Mouse (Mus musculus) neural tube, embryonic 11.5 days (tissue): ENCODE results near the gene Eif1ax. TPM values are rescaled to one million over a fixed set of nuclear protein-coding genes. Genes with fewer than 3 reads are reported as not detected.

ENCODE experiments used
- ATAC-seq: fragments of 200-750 bp; cut with Nextera tagmentation; 2 replicates; pipeline ENCODE4 v1.8.0; 2017; ENCODE audit warnings: moderate number of reproducible peaks, mild to moderate bottlenecking, moderate TSS enrichment, moderate library complexity; ENCODE audit not compliant: insufficient read depth, low FRiP score, low TSS enrichment
- DNase-seq: peaks from one replicate; pipeline ENCODE4 v3.0.0-alpha.2; 2015; ENCODE audit warnings: low spot score
- H3K27ac ChIP-seq: fragments of 300-500 bp; sonication (generic); 2 replicates; pipeline ENCODE4 v1.5.1; 2014; ENCODE audit warnings: low read depth, mild to moderate bottlenecking, low read length
- H3K27me3 ChIP-seq: fragments of 300-500 bp; sonication (generic); 2 replicates; pipeline ENCODE4 v1.6.1; 2014; ENCODE audit warnings: mild to moderate bottlenecking, low read length, mixed read lengths; ENCODE audit not compliant: control insufficient read depth, insufficient read depth
- H3K36me3 ChIP-seq: fragments of 300-500 bp; sonication (generic); 2 replicates; pipeline ENCODE4 v1.6.1; 2014; ENCODE audit warnings: mild to moderate bottlenecking, low read length, moderate library complexity, mixed read lengths; ENCODE audit not compliant: control insufficient read depth, insufficient read depth
- H3K4me1 ChIP-seq: fragments of 300-500 bp; sonication (generic); 2 replicates; pipeline ENCODE4 v1.6.1; 2014; ENCODE audit warnings: low read length, mixed read lengths; ENCODE audit not compliant: control insufficient read depth, insufficient read depth
- H3K4me2 ChIP-seq: fragments of 300-500 bp; sonication (generic); 2 replicates; pipeline ENCODE4 v1.6.1; 2014; ENCODE audit warnings: low read depth, mild to moderate bottlenecking, moderate library complexity
- H3K4me3 ChIP-seq: fragments of 300-500 bp; sonication (generic); 2 replicates; pipeline ENCODE4 v1.5.1; 2014; ENCODE audit warnings: low read depth, low read length
- H3K9ac ChIP-seq: fragments of 300-500 bp; sonication (generic); 2 replicates; pipeline ENCODE4 v1.6.1; 2014; ENCODE audit warnings: mild to moderate bottlenecking, low read length
- H3K9me3 ChIP-seq: fragments of 300-500 bp; sonication (generic); 2 replicates; pipeline ENCODE4 v1.6.1; 2016; ENCODE audit warnings: low read length; ENCODE audit not compliant: control insufficient read depth
- WGBS: fragments of 180-500 bp; shearing (Covaris S2); extraction: QIAGEN DNeasy Blood & Tissue Kit; methylation state at CpG from one replicate; pipeline ENCODE4 v1.1.7; 2014; 5-methylcytosine and 5-hydroxymethylcytosine counted together
- polyA plus RNA-seq: library from polyadenylated mRNA; unstranded; fragments of >200 nt; fragmentation: Nextera tagmentation; extraction: Ambion mirVana; gene quantifications from 2 replicates; pipeline ENCODE4 v1.2.1, GENCODE M21; 2014

Gene Eif1ax
- polyA plus RNA-seq = 138 and 144 TPM in 2 replicates

DNA sequence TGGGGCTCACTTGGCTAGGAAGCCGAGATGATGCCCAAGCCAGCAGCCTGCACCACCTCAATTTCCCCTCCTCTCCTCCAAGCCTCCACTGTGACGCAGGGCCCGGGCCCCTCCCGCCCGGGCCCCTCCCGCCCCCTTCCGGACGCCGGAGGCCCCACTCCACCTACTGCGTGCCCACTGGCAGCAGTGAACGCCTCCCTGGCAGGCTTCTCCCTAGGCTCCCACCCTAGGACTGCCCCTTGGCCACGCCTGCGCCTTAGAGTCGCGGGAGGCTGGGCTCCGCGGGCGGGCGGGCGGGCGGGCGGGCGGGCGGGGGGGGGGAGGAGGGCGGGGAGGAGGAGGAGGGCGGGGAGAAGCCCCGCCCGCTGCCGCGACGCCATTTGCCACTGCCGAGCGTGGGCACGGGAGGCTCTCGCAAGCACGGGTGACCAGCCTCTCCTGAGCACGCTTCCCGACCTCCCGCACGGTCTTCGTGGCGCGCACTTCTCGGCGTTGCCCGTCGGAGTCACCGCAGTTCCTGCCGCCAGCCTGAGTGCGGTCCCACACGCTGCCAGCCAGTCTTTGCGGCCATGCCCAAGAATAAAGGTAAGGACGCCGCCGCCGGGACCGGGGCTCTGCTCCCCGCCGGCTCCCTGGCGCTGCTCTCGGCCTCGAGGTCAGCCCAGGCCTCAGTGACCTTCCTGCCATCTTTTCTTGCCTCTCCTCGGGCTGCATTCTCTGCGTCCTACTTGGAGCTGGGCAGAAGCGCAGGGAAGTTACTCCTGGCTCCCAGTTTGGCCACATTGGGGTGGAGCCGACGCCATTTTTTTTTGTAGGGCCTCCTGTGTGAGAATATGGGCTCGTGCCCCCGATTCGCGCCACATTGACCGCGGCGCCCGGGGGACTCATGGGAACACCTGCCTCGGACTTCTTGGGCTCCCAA is at the start of gene Eif1ax:
TSS of gene Eif1ax (plus strand) at position 348 of the 922 bp plus-strand sequence.
- 16% methylated on average over 47 of the region's 76 CpGs for WGBS
- 0 out of 2 replicates have a peak within 1 kb of the TSS, but pooled peaks have one; percentile 44 for H3K27ac ChIP-seq
- ATAC-seq = peak; percentile 97

DNA sequence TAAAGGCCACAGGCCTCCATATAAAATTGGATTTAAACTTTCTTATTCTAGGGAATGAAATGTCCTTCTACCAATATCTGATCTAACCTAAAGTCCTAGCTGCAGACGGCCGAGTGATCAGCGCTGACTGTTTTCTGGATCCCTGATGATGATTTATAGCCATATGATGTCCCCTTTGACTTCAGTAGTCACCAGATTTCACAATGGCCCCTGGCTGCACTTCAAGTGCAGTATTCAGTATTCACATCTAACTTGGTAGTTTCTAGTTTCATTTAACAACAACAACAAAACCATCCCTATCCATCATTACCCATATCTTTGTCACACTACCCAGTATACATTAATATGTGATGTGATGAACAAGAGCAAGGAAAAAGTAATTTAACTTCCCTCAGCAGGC is 7.5 kb upstream of the Eif1ax start:
- WGBS = 79% methylated on average over 3 of the region's 3 CpGs
- H3K36me3 ChIP-seq = no peaks in the 10 kb centered on the region

More for the DNA sequence above, at the start of gene Eif1ax:
- H3K9me3 ChIP-seq = no peaks in the 10 kb centered on the region
- no peaks in the 10 kb centered on the region for H3K27me3 ChIP-seq
- peak within 1 kb of the TSS; percentile 41 for H3K4me2 ChIP-seq
- H3K9ac ChIP-seq = peak within 1 kb of the TSS; percentile 73
- peak; percentile 75 for DNase-seq
- H3K4me1 ChIP-seq = no peaks in the 10 kb centered on the region
- H3K36me3 ChIP-seq = no peaks in the 10 kb centered on the region
- peak within 1 kb of the TSS; percentile 64 for H3K4me3 ChIP-seq

DNA sequence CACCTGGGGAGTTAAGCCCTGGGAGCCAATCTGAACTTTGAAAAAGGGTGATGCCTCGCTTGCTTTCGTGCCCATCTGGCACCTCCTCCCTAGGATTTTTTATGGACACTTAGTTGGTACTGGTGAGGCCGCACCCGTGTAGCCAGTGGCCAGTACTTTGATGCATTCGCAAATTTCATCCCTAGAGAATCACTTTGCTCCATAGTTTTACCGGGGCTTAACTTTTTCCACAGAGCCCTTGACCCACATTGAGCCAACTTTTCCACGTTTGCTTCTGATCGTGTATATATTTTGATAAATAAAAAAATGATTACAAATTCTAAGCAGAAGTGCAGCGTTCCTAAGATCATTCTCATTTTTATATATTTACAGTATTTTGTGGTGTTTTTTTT is 771 bp downstream of the Eif1ax start:
- DNase-seq (no peak), ATAC-seq (no peak)
- Histone ChIP-seq H3K4me2 (peak overlapping the region; percentile 41), H3K4me3 (peak overlapping the region; percentile 64), H3K27me3 (no peaks in the 10 kb centered on the region), H3K9me3 (no peaks in the 10 kb centered on the region), H3K9ac (peak overlapping the region; percentile 73), H3K4me1 (no peaks in the 10 kb centered on the region), H3K27ac (0 out of 2 replicates have a peak overlapping the region, but pooled peaks have one; percentile 44), H3K36me3 (no peaks in the 10 kb centered on the region)
- 15% methylated on average over 9 of the region's 9 CpGs for WGBS

More for the DNA sequence above, 7.5 kb upstream of the Eif1ax start:
- Histone ChIP-seq H3K9ac (no peak overlapping the region), H3K4me3 (no peak overlapping the region), H3K27me3 (no peaks in the 10 kb centered on the region), H3K4me2 (no peak overlapping the region), H3K4me1 (no peaks in the 10 kb centered on the region), H3K9me3 (no peaks in the 10 kb centered on the region), H3K27ac (no peak overlapping the region)
- no peak for ATAC-seq
- DNase-seq = no peak

DNA sequence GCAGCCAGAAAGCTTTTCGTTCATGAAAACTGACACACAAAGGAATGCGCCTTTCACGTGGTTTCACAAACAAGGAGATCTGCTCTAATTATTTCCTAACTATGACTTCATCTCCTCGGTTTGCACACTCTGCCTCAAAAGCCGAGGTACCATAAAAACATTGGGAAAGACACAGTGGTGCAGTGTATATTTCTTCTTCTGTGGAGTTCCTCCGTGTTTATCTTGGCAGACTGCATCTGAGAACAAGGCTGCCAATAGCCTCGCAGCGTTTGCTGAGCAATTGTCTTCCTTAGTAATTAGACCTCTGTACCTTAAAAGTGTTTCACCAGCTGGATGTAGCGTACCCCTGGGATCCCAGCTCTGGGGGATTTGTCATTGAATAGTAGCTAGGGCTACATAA is 15.1 kb downstream of the Eif1ax start:
- Histone ChIP-seq H3K9ac (no peak overlapping the region), H3K9me3 (no peaks in the 10 kb centered on the region), H3K4me1 (no peaks in the 10 kb centered on the region), H3K27ac (no peak overlapping the region), H3K27me3 (no peaks in the 10 kb centered on the region), H3K4me2 (no peak overlapping the region), H3K36me3 (no peaks in the 10 kb centered on the region), H3K4me3 (no peak overlapping the region)
- WGBS = 85% methylated on average over 9 of the region's 9 CpGs
- DNase-seq = no peak
- ATAC-seq = no peak

DNA sequence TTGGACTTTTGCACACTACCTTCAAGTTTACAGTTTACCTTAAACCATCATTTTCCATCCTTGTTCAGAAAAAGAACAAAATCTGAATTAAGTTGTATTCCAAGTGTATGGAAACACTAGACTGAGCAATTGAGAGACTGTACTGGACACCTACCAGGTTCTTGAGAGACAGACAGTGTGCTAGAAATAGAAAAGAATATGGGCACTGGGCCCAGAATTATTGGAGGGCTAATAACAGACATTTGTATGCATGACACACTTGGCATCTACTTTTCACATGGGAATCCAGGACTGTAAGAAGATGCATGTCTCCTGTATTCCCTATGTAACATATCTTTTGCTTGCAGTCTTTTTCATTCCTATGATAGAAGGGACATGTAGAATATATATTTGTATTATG is 17.0 kb downstream of the Eif1ax start:
- no peak overlapping the region for H3K27ac ChIP-seq
- no peak overlapping the region for H3K4me2 ChIP-seq
- no peaks in the 10 kb centered on the region for H3K9me3 ChIP-seq
- no peak for ATAC-seq
- no peak overlapping the region for H3K9ac ChIP-seq
- no peak overlapping the region for H3K4me3 ChIP-seq
- H3K4me1 ChIP-seq = no peaks in the 10 kb centered on the region
- no peak for DNase-seq
- no peaks in the 10 kb centered on the region for H3K27me3 ChIP-seq
- H3K36me3 ChIP-seq = no peaks in the 10 kb centered on the region

DNA sequence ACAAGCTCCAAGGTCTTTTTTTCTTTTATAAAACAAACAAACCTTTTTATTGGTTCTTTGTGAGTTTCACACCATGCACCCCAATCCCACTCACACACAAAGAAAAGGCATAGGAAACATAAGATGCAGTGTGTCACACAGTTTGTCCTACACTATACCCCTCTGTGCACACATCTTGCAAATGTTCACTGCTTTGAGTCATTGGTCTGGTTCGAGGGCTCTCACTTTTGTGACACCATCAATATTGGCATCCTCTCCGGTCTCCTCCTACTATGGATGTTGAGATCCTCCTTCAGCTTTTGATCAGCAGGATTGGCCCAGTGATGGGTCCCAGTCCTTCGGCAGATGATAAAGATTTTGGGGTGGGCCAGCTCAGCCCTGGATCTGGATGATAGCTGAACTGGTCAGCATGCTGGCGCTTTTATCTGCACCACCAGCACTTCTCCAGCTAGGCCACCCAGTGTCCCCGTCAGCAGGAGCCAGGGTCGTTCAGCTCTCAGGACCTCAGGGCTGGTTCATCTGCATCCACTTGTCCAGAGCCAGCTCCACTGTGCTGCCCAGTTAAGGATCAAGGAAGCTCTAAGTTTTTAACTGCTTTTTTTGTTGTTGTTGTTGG is 18.5 kb downstream of the Eif1ax start:
- Histone ChIP-seq H3K4me1 (no peaks in the 10 kb centered on the region), H3K27me3 (no peaks in the 10 kb centered on the region), H3K4me2 (no peak overlapping the region), H3K36me3 (no peaks in the 10 kb centered on the region), H3K4me3 (no peak overlapping the region), H3K9ac (no peak overlapping the region), H3K9me3 (no peaks in the 10 kb centered on the region), H3K27ac (no peak overlapping the region)
- ATAC-seq (no peak), DNase-seq (no peak)
- 81% methylated on average over 6 of the region's 6 CpGs for WGBS

DNA sequence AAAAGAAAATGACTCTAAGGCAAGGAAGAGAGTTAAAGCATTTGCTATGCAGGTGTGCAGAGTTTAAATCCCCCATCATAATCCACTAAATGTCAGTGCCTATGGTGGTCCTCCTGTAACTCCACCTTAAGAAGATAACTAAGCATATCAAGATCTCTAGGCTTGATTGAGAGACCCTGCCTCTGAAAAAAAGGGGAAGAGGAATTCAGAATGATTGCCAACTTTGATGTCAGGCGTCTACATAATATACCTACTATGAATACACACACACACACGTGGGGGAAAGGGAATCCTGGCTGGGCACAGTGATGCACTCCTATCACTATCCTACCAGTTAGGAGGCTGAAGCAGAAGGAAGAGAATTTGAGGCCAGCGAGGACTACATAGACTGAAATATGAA is 19.3 kb downstream of the Eif1ax start:
- Histone ChIP-seq H3K9ac (no peak overlapping the region), H3K4me2 (no peak overlapping the region), H3K4me1 (no peaks in the 10 kb centered on the region), H3K36me3 (no peaks in the 10 kb centered on the region), H3K9me3 (no peaks in the 10 kb centered on the region), H3K27ac (no peak overlapping the region), H3K4me3 (no peak overlapping the region), H3K27me3 (no peaks in the 10 kb centered on the region)
- WGBS = 71% methylated on average over 3 of the region's 3 CpGs
- DNase-seq (no peak), ATAC-seq (no peak)

DNA sequence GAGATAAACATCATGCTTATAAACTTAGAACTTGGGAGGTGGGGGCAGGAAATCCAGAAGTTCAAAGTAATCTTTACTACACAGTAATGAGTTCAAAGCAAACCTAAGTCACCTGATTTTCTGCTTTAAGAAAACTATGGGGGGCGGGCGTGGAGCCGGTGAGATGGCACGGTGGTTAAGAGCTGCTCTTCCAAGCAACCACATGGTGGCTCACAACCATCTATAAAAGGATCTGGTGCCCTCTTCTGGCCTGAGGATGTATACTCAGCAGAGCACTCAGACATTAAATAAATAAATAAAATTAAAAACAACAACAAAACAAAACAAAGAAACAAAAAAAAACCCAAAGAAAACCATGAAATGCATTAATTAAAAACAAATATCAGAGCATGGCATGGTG is 37.3 kb downstream of the Eif1ax start:
- 33% methylated on average over 4 of the region's 4 CpGs for WGBS
- no peak overlapping the region for H3K4me2 ChIP-seq
- ATAC-seq = no peak
- no peaks in the 10 kb centered on the region for H3K27me3 ChIP-seq
- no peak for DNase-seq
- no peaks in the 10 kb centered on the region for H3K9me3 ChIP-seq
- no peak overlapping the region for H3K9ac ChIP-seq
- H3K36me3 ChIP-seq = no peaks in the 10 kb centered on the region
- no peak overlapping the region for H3K27ac ChIP-seq
- no peaks in the 10 kb centered on the region for H3K4me1 ChIP-seq
- no peak overlapping the region for H3K4me3 ChIP-seq
